Mouse (Mus musculus): ENCODE data around the gene Slc32a1.

DNA sequence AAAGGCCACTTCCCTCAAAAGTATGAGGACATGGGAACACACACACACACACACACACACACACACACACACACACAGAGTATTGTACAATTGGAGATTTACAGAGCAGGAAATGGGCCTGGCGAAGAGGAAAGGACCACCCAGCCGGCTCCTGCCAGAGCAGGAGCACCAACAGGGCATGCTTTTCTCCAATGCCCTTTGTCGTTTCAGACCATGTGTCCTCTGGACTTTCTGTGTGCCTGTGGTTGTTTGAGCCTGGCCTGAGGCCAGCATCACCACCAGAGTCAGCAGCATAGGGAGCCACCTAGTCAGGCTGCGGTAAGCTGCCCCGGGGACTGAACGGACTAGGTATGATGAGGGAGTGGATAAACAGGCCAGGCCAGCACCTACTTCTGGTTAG is 48.3 kb downstream of the Slc32a1 start:
- no peak for TF ChIP-seq CTCF (IDR thresholded peaks at IDR 0.05; ENCODE audit: low read depth)
- TF ChIP-seq EP300 (IDR thresholded peaks at IDR 0.05; ENCODE audit: low read depth) = no peak

All from heart, postnatal 0 days (tissue).